Mouse (Mus musculus) spleen, postnatal 10 days (tissue): ENCODE data around the gene Gm28048.

Experiments
- DNase-seq, 2 experiments: peaks; one replicate each; pipeline ENCODE4 v3.0.0; 2021 to 2022; ENCODE audit warnings: low spot score in 2 of 2

Gene Gm28048

GRCm38 (mm10) chr11:22799987-22800424 lies 181.9 kb downstream of the Gm28048 start:
- no peak for DNase-seq

GRCm38 (mm10) chr11:22798916-22799315 lies 183.0 kb downstream of the Gm28048 start:
- DNase-seq: no peak

GRCm38 (mm10) chr11:22794734-22795133 lies 187.2 kb downstream of the Gm28048 start:
- DNase-seq: peak in 1 of 2 experiments; percentile 7

- no peak for DNase-seq
Measured at GRCm38 (mm10) chr11:22793881-22794203, 188.0 kb downstream of the Gm28048 start.

GRCm38 (mm10) chr11:22793176-22793880 lies 188.6 kb downstream of the Gm28048 start:
- DNase-seq: peak in 1 of 2 experiments; percentile 12

- peak in 1 of 2 experiments; percentile 0 for DNase-seq
Measured at GRCm38 (mm10) chr11:22792149-22792548, 189.7 kb downstream of the Gm28048 start.

GRCm38 (mm10) chr11:22791726-22792125 lies 190.2 kb downstream of the Gm28048 start:
- DNase-seq: peak in 1 of 2 experiments; percentile 6

GRCm38 (mm10) chr11:22787833-22788232 lies 194.1 kb downstream of the Gm28048 start:
- DNase-seq: peak in 1 of 2 experiments; percentile 2
